Mouse (Mus musculus) embryonic stem cell, embryonic (primary cell): ENCODE measurements around the gene Armh2.

Source experiments
- CTCF ChIA-PET, 4 experiments: fragments of 300-600 bp in 2 of 4; fragments of 350-600 bp in 2 of 4; sonication (Branson Sonifier 250); formaldehyde crosslinking; loops; one replicate each; lab custom pipeline; 2022; ENCODE audit warnings: inconsistent platforms in 2 of 4; lab: Charles Lee
- POLR2A ChIA-PET, 4 experiments: fragments of 300-600 bp in 2 of 4; fragments of 350-600 bp in 2 of 4; sonication (Branson Sonifier 250); formaldehyde crosslinking; loops; one replicate each; lab custom pipeline; 2022; ENCODE audit warnings: antibody characterized with exemption in 4 of 4, inconsistent platforms in 1 of 4; lab: Charles Lee

Armh2 gene

DNA sequence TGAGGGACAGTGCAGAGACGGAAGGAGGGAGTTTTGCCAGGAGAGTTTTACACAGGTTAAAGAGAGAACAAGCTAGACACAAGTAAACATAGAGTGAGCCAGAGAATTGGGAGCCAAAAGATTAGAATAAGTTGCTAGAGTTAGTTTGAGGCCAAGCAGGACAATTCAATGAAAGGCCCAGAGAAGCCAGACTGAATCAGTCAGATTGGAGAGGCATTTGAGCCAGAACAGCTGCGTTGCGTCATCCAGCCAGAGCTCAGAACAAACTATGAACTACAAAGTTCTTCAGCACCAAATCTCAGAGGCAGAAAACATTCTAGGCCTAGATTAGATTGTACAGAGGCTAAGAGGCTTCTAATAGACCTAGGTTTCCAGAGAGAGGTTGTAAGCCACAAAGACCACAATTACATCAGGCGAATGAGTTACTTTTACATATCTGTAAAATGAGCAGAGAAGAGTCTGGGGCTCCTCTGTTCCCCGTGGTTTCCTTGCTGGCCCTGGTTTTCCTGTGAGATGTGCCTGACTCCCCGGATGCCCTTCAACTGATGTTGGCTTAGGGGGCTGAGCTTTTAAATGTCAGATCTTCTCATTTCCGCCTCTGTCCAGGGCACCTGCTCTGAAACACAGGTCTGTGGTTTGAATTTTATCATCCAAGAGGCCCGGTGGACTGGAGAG is 37.8 kb downstream of the Armh2 start:
- ChIA-PET POLR2A (interaction anchor here in 2 of 4 experiments (0.5 to 1.7 kb wide), 6 partner anchors 21 to 86 kb away, joined by 3 to 5 read pairs (median 3); no protein-coding TSS in a partner anchor), CTCF (interaction anchor here in 1 of 4 experiments (0.6 kb wide), 1 partner anchor 378 kb away, joined by 4 read pairs; no protein-coding TSS in a partner anchor)

DNA sequence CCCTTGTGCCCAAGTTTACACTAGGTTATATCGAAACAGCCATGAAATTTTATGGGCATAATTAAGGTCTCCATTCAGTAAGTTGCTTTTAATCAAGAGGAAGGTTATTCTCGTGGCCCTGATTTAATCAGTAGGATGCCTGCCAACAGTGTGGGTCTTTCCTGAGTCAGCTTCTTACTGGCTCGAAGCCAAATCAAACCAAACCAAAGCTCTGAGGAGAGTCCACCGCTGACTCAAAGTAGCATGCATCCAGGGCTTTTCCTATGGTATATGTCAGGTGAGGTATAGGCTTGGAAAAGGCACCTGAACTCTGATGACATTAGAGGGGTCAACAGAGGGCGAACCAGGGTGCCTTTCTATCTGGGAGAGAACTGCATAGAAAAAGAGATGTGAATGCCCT is 40.9 kb downstream of the Armh2 start:
- CTCF ChIA-PET = interaction anchor here in 1 of 4 experiments (1.2 kb wide), 1 partner anchor 69 kb away, joined by 3 read pairs; no protein-coding TSS in a partner anchor
- POLR2A ChIA-PET = interaction anchor here in 1 of 4 experiments (1.3 kb wide), 1 partner anchor 133 kb away, joined by 3 read pairs; no protein-coding TSS in a partner anchor

DNA sequence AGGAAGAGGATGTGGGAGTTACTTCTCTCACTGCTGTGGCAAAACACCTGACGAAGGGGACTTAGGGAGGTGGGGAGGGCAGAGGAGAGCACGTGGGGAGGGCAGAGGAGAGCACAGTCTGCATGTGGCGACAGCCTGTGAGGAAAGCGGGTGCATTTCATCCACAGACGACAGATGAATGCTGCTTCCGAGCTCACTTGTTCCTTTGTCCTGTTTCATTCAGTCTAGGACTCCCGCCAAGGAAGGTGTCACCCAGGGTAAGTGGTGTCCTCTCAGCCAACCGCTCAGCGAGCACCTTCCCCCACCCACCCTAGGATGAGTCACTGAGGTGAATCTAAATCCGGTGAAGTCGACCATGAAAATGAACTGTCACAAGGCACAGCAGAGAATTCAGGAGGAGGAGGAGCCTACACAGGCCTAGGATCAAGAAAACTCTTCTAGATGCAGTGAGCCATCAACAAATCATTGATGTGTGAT is 45.0 kb downstream of the Armh2 start:
- POLR2A ChIA-PET = interaction anchor here in 2 of 4 experiments (0.6 to 1.5 kb wide), 5 partner anchors 12 to 33 kb away, joined by 3 to 4 read pairs (median 3); no protein-coding TSS in a partner anchor

DNA sequence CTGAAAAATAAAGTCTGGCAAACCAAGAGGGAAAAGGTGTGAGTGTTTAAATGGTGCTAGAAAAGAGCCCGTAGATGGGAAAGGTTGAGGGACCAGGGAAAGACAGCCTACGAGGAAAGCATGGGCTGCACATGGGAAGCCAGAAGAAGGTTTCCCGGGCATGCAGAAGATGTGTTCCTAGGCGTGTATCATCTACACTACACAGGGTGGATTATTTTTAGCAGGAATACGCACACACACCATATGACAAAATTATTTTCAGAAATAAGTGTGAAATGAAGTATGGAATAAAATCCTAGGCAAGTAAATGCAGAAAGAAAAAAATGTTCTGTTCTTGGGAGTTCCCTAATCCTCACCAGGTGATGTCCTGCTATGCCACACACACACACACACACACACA is 46.4 kb downstream of the Armh2 start:
- CTCF ChIA-PET = interaction anchor here in 1 of 4 experiments (1.4 kb wide), 1 partner anchor 12 kb away, joined by 3 read pairs; no protein-coding TSS in a partner anchor
- POLR2A ChIA-PET = interaction anchor here in 3 of 4 experiments (0.7 to 1.4 kb wide), 3 partner anchors 13 kb away, joined by 3 to 6 read pairs (median 5); no protein-coding TSS in a partner anchor

More for the DNA sequence above, 45.0 kb downstream of the Armh2 start:
- CTCF ChIA-PET = interaction anchor here in 1 of 4 experiments (1.4 kb wide), 1 partner anchor 10 kb away, joined by 3 read pairs; no protein-coding TSS in a partner anchor

DNA sequence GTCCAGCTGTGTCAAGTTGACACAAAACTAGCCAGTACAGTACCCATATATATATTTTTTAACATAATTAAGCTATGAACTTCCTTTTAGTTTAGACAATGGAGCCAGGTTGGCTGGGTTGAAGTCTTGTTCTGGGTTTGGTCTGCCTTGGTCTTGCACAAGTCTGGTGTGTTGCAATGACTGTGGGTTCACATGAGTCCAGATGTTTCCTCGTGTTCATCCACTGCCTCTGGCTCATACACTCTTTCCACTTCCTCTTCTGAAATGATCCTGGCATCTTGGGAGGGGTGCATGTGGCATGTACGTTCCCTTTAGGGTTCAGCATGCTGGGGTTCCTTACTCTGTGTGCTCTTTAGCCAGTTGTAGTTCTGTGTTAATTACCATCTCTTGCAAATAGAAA is 50.3 kb downstream of the Armh2 start:
- CTCF ChIA-PET = no interaction called here
- POLR2A ChIA-PET = interaction anchor here in 2 of 4 experiments (0.9 to 3.2 kb wide), 3 partner anchors 9 to 12 kb away, joined by 3 to 18 read pairs (median 4); no protein-coding TSS in a partner anchor

DNA sequence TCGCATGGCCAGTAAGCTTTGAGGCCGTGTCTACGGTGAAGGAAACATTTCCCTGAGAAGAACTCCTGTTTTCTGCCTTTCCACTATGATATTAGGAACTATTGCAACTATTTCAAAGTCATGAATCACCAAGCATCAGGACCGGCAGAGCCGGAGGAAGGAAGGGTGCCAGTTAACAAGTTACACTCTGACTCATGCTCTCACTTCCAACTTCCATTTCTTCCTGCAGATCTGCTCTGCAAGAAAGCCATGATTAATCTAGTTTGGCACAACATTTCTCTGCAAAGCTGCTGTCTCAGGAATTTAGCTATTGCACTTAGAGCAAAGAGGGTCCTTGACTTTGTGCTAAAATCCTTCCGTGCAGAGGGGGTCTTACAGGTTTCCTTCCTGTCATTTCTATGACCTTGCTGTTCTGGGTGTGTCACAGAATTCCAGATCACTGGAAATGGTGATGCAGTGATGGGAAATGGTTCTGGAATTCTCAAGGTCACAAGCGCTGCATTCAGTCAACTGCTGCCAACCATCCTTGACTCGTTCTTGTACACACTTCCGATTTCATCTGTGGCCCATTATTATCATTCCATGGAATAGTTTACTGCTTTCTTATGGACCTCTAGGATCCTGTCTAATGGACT is 51.5 kb downstream of the Armh2 start:
- ChIA-PET POLR2A (interaction anchor here in 2 of 4 experiments (1.0 to 1.3 kb wide), 2 partner anchors 8 to 12 kb away, joined by 3 read pairs; no protein-coding TSS in a partner anchor), CTCF (no interaction called here)
